ENCODE assay signal across 24 mouse cellular contexts in genomic region chr12:63028218-63028617, GRCm38 (mm10).
DNase-seq lines count a peak whose midpoint lies in the region; ATAC-seq and TF ChIP-seq lines count a peak whose summit lies in the region.
"Had no signal": no experiment of that assay in that cellular context is flagged by ENCODE, and none has a peak within 500 bp of the region (broad histone marks: within the 10 kb centered on the region; RNA-seq: fewer than 3 reads in every experiment).

No protein-coding gene starts in this region.

- H3K27ac ChIP-seq in hindbrain, embryonic 16.5 days (ENCODE audit: low read depth, low read length) = no peak overlapping the region
- H3K27ac ChIP-seq: embryonic facial prominence, embryonic 10.5 days; embryonic facial prominence, embryonic 12.5 days; forebrain, embryonic 13.5 days; forebrain, embryonic 15.5 days had no signal

- DNase-seq in ES-CJ7 (ENCODE audit: low read depth, low spot score) (peak; percentile 86), R1 (ENCODE audit: low read depth, low spot score) (peak; percentile 90)
- no peak for DNase-seq in thymus, postnatal 36 days
- DNase-seq in adrenal gland, postnatal 36 days = no peak
- DNase-seq: adrenal gland, adult 8-10 months; adrenal gland, postnatal 14 days; B cell, adult 2 months; cerebellum, adult 11 months; cerebellum, adult 18-20 months; cerebellum, adult 8-10 months; cerebellum, adult 9-11 months; cerebellum, postnatal 25 days; forebrain, postnatal 0 days had no signal

- no peak for ATAC-seq in hindbrain, embryonic 16.5 days
- ATAC-seq: activated CD4-positive, CD25-positive, alpha-beta regulatory T cell, adult 4 months; CD4-positive, CD25-positive, alpha-beta regulatory T cell, adult 4 months; forebrain, embryonic 13.5 days; forebrain, embryonic 15.5 days; forebrain, postnatal 0 days; Patski had no signal

- no peaks in the 10 kb centered on the region for H3K27me3 ChIP-seq in E14TG2a.4 (ENCODE audit: insufficient read depth, low read length)
- H3K27me3 ChIP-seq in hindbrain, embryonic 16.5 days (replicated peaks; ENCODE audit: control insufficient read depth, insufficient read depth, low read length) = no peaks in the 10 kb centered on the region
- H3K27me3 ChIP-seq: CH12.LX; embryonic facial prominence, embryonic 12.5 days; forebrain, embryonic 13.5 days; forebrain, embryonic 15.5 days; Patski had no signal

- H3K9me3 ChIP-seq in E14TG2a.4 (ENCODE audit: low read length) = 0 out of 2 replicates have a peak, but pooled peaks cover 9% of the 10 kb centered on the region
- no peaks in the 10 kb centered on the region for H3K9me3 ChIP-seq in hindbrain, embryonic 16.5 days (ENCODE audit: control insufficient read depth, low read length)
- H3K9me3 ChIP-seq: embryonic facial prominence, embryonic 10.5 days; embryonic facial prominence, embryonic 12.5 days; forebrain, embryonic 13.5 days; forebrain, embryonic 15.5 days; G1E had no signal

- H3K9ac ChIP-seq in hindbrain, embryonic 16.5 days (ENCODE audit: low read depth, low read length) = no peak overlapping the region
- H3K9ac ChIP-seq: embryonic facial prominence, embryonic 12.5 days; forebrain, embryonic 13.5 days; forebrain, embryonic 15.5 days; forebrain, postnatal 0 days had no signal

- peaks cover 45% of the 10 kb centered on the region for H3K4me1 ChIP-seq in E14TG2a.4 (replicated peaks; ENCODE audit: low read depth, low read length)
- H3K4me1 ChIP-seq in hindbrain, embryonic 16.5 days (ENCODE audit: control insufficient read depth, insufficient read depth, low read depth, low read length) = no peaks in the 10 kb centered on the region
- H3K4me1 ChIP-seq: embryonic facial prominence, embryonic 10.5 days; embryonic facial prominence, embryonic 12.5 days; forebrain, embryonic 13.5 days; forebrain, embryonic 15.5 days had no signal

- TF ChIP-seq CTCF in E14TG2a.4 (conservative IDR thresholded peaks at IDR 0.05; ENCODE audit: low read length) = no peak

- peak overlapping the region; percentile 8; the same call in 1 of the 2 replicates for H3K4me3 ChIP-seq in E14TG2a.4 (replicated peaks; ENCODE audit: low read length)
- no peak overlapping the region for H3K4me3 ChIP-seq in hindbrain, embryonic 16.5 days (ENCODE audit: low read length)
- H3K4me3 ChIP-seq: embryonic facial prominence, embryonic 10.5 days; embryonic facial prominence, embryonic 12.5 days; forebrain, embryonic 13.5 days; forebrain, embryonic 15.5 days had no signal

- H3K4me2 ChIP-seq in hindbrain, embryonic 16.5 days (ENCODE audit: low read length) = no peak overlapping the region
- H3K4me2 ChIP-seq: embryonic facial prominence, embryonic 12.5 days; forebrain, embryonic 13.5 days; forebrain, embryonic 15.5 days had no signal

- H3K36me3 ChIP-seq in E14TG2a.4 (ENCODE audit: insufficient read depth, low read length) = 0 out of 2 replicates have a peak, but pooled peaks cover 4% of the 10 kb centered on the region
- H3K36me3 ChIP-seq in hindbrain, embryonic 16.5 days (ENCODE audit: control insufficient read depth, insufficient read depth, low read length) = no peaks in the 10 kb centered on the region
- H3K36me3 ChIP-seq: embryonic facial prominence, embryonic 10.5 days; embryonic facial prominence, embryonic 12.5 days; forebrain, embryonic 15.5 days; G1E had no signal

Comparison
In these comparisons a context has a peak if more than half of its experiments do, and no peak if none do; other contexts are left out.
1. DNase-seq: peak in ES-CJ7 (single experiment) and R1 (single experiment); none in thymus, postnatal 36 days (0 of 2) and adrenal gland, postnatal 36 days (0 of 2).